Comparison of ENCODE assay signal across 8 mouse cellular contexts in genomic region chr12:80130558-80131358, GRCm38 (mm10). TPM values are rescaled to one million over a fixed set of nuclear protein-coding genes. Genes with fewer than 3 reads are reported as not detected.
A peak's percentile ranks its signal among the peaks of the same experiment; 100 is the strongest.
DNase-seq lines count a peak whose midpoint lies in the region.

No protein-coding gene starts in this region.

- H3K27me3 ChIP-seq in splenic B cell, adult 2 months (ENCODE audit: control insufficient read depth, insufficient read depth, low read length, poor library complexity, severe bottlenecking), result no peaks in the 10 kb centered on the region

- 9% methylated on average over 5 of the region's 6 CpGs for WGBS in macrophage (ENCODE audit: missing documents)

- H3K4me3 ChIP-seq in macrophage (ENCODE audit: inconsistent target), result peak overlapping the region; percentile 3; the same call in 1 of the 2 replicates

- H3K79me2 ChIP-seq in macrophage (ENCODE audit: inconsistent target), result peaks cover 24% of the 10 kb centered on the region; the same call in 1 of the 2 replicates

- H3K27ac ChIP-seq in macrophage, result peak overlapping the region; percentile 96

- H3K36me3 ChIP-seq in macrophage (ENCODE audit: inconsistent target), result no peaks in the 10 kb centered on the region; the same call in 1 of the 2 replicates
- H3K36me3 ChIP-seq in splenic B cell, adult 2 months (ENCODE audit: control insufficient read depth, insufficient read depth, low read length, poor library complexity, severe bottlenecking), result no peaks in the 10 kb centered on the region; the same call in 1 of the 2 replicates

- peak; percentile 21 to 46 for DNase-seq in CD8-positive naive resting alpha-beta T cell, adult 2 months (ENCODE audit: low read depth in 2 of 2, low spot score in 2 of 2)
- DNase-seq in adrenal gland, postnatal 36 days, result peak; percentile 57 to 66
- peak; percentile 44 to 53 for DNase-seq in heart, adult 9 months (ENCODE audit: low spot score in 2 of 2)
- DNase-seq in kidney, adult 9 months, result peak; percentile 71
- DNase-seq in splenic B cell, adult 2 months (ENCODE audit: low read depth, low spot score), result peak; percentile 87
- no peak for DNase-seq in right cerebral cortex, adult 2 months (ENCODE audit: low spot score in 2 of 2)
- DNase-seq in right cerebral cortex, postnatal 10 days (ENCODE audit: low spot score in 2 of 2), result no peak

RNA-seq across cellular contexts. Expression of gene Zfp36l1, which starts 17.9 kb away (rescaled TPM):
- 100 to 1,000 TPM; 230 to 283 TPM for total RNA-seq in adrenal gland, postnatal 36 days (2021)
- total RNA-seq in macrophage (2018; cell fraction: chromatin; rRNA removed), result 100 to 1,000 TPM in 6 of 26 experiments, 10 to 100 TPM in 19, 1 to 10 TPM in 1; 6.7 to 210 (median 76.2) TPM
- total RNA-seq in macrophage (2018; cell fraction: cytosol; rRNA removed), result 100 to 1,000 TPM in 24 of 26 experiments, 10 to 100 TPM in 2; 33.3 to 619 (median 245) TPM
- 100 to 1,000 TPM in 23 of 26 experiments, 10 to 100 TPM in 3; 53.7 to 541 (median 230) TPM for total RNA-seq in macrophage (2018; cell fraction: nucleus; rRNA removed)
- 99.2 to 134 TPM (median 127 TPM) in 3 replicates for polyA plus RNA-seq in macrophage (2018)

Comparison
In these comparisons a context has a peak if more than half of its experiments do, and no peak if none do; other contexts are left out.
1. DNase-seq: peak in CD8-positive naive resting alpha-beta T cell, adult 2 months (2 of 2), adrenal gland, postnatal 36 days (2 of 2), heart, adult 9 months (2 of 2), kidney, adult 9 months (single experiment) and splenic B cell, adult 2 months (single experiment); none in right cerebral cortex, adult 2 months (0 of 2) and right cerebral cortex, postnatal 10 days (0 of 2).